Mouse (Mus musculus): ENCODE results near the gene 1700025G04Rik. TPM values are rescaled to one million over a fixed set of nuclear protein-coding genes. Genes with fewer than 3 reads are reported as not detected.

1700025G04Rik gene
- polyA plus RNA-seq, 1 experiment from 2014 or later: 29.3 TPM

DNA sequence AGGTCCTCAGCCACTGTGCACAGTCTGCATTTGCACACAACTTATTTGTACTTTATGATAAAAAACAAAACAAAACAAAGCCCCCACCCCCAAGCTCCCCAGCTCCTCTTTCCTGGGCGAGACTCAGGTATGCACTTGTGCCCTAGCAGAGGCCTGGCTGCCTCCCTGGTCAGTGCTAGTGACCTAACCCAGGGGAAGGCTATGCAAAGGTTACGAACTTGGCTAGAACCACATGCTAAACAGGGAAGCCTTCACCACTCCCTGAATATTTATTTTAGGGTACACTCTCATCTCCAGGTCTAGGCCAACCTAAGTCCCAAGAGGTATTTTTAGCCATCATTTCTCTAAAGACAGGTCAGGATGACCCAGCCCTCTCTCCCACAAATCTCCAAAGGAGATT lies 203.8 kb downstream of the 1700025G04Rik start:
- Histone ChIP-seq H3K4me3 (ENCODE audit: low read depth, low read length) (no peak overlapping the region), H3K9me3 (replicated peaks; ENCODE audit: control insufficient read depth, low read length) (no peaks in the 10 kb centered on the region), H3K4me1 (ENCODE audit: control insufficient read depth, insufficient read depth, low read length) (no peaks in the 10 kb centered on the region), H3K27ac (replicated peaks; ENCODE audit: low read depth, low read length) (no peak overlapping the region), H3K4me2 (ENCODE audit: low read depth, low read length) (no peak overlapping the region), H3K27me3 (ENCODE audit: control insufficient read depth, insufficient read depth, low read length) (no peaks in the 10 kb centered on the region), H3K9ac (replicated peaks; ENCODE audit: low read length) (no peak overlapping the region), H3K36me3 (replicated peaks; ENCODE audit: control insufficient read depth, insufficient read depth, low read depth, low read length) (no peaks in the 10 kb centered on the region)
- WGBS: 83% methylated on average over 2 of the region's 2 CpGs
- DNase-seq (ENCODE audit: low spot score) (no peak), ATAC-seq (replicated peaks; ENCODE audit: insufficient number of reproducible peaks, low FRiP score, low TSS enrichment, low read depth) (no peak)

DNA sequence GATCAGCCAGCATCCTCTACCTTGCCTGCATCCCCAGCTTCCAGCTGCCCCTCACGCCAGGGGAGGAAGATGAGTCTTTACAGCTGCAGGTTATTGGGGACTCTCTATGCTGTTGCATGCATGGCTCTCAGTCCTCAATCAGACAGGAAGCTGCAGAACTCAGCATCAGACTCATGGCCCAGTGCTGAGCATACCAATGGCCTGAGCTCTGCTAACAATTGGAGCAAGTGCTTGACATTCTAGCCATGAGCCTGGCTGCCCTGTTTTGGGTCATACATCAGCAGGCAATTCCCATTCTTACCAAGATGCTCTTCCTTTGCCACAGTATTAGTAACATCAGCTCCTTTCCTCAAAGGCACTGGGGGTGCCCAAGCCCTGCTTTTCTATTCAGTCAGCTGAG lies 208.7 kb downstream of the 1700025G04Rik start:
- ATAC-seq (replicated peaks; ENCODE audit: insufficient number of reproducible peaks, low FRiP score, low TSS enrichment, low read depth) (no peak), DNase-seq (ENCODE audit: low spot score) (no peak)
- WGBS: 68% methylated on average over 1 of the region's 1 CpGs

DNA sequence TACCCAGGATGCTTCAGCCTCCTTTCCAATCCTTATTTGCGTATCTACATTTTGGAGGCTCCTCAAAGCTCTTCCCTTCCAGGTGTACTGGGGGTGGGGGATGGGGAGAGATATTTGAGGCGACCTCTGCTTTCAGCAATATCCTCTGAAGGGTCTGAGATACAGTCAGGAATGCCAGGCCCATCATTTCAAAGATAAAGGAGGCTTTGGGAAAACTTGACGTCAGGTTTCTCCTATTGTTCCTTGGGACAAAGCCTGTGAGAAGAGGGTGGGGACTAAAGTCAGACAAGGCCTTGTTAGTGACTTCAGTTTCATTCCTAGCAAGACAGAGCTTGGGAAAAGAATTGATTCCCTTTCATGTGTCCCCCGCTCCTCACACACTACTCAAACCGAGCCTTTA lies 209.2 kb downstream of the 1700025G04Rik start:
- DNase-seq (ENCODE audit: low spot score) (no peak), ATAC-seq (replicated peaks; ENCODE audit: insufficient number of reproducible peaks, low FRiP score, low TSS enrichment, low read depth) (no peak)
- H3K36me3 ChIP-seq (replicated peaks; ENCODE audit: control insufficient read depth, insufficient read depth, low read depth, low read length): no peaks in the 10 kb centered on the region
- no peaks in the 10 kb centered on the region for H3K4me1 ChIP-seq (ENCODE audit: control insufficient read depth, insufficient read depth, low read length)
- no peak overlapping the region for H3K4me3 ChIP-seq (ENCODE audit: low read depth, low read length)
- no peak overlapping the region for H3K27ac ChIP-seq (replicated peaks; ENCODE audit: low read depth, low read length)
- H3K4me2 ChIP-seq (ENCODE audit: low read depth, low read length): no peak overlapping the region
- 63% methylated on average over 5 of the region's 5 CpGs for whole genome bisulfite sequencing
- H3K9me3 ChIP-seq (replicated peaks; ENCODE audit: control insufficient read depth, low read length): no peaks in the 10 kb centered on the region
- no peaks in the 10 kb centered on the region for H3K27me3 ChIP-seq (ENCODE audit: control insufficient read depth, insufficient read depth, low read length)
- no peak overlapping the region for H3K9ac ChIP-seq (replicated peaks; ENCODE audit: low read length)

More for the DNA sequence above, 208.7 kb downstream of the 1700025G04Rik start:
- Histone ChIP-seq H3K27me3 (ENCODE audit: control insufficient read depth, insufficient read depth, low read length) (no peaks in the 10 kb centered on the region), H3K4me2 (ENCODE audit: low read depth, low read length) (no peak overlapping the region), H3K9ac (replicated peaks; ENCODE audit: low read length) (no peak overlapping the region), H3K4me1 (ENCODE audit: control insufficient read depth, insufficient read depth, low read length) (no peaks in the 10 kb centered on the region), H3K27ac (replicated peaks; ENCODE audit: low read depth, low read length) (no peak overlapping the region), H3K9me3 (replicated peaks; ENCODE audit: control insufficient read depth, low read length) (no peaks in the 10 kb centered on the region), H3K4me3 (ENCODE audit: low read depth, low read length) (no peak overlapping the region), H3K36me3 (replicated peaks; ENCODE audit: control insufficient read depth, insufficient read depth, low read depth, low read length) (no peaks in the 10 kb centered on the region)

DNA sequence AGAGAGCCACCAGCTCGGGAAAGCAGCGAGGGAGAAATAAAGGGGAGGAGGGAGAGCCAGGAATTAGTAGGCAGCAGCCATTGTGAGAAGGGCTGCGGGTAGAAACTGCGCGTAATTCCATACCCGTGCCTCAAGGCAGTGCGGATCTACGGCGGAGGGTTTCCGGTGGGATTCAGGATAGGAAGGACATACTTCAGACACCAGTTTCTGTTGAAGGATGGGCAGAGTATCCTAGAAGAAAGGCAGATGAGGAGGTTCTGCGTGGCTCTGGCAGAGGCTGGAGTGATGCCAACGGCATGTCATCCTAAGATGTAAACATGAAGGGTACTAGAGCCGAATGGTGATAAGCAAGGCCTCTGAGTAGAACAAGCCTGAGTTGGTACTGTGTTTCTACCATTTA lies 210.0 kb downstream of the 1700025G04Rik start:
- no peak overlapping the region for H3K4me2 ChIP-seq (ENCODE audit: low read depth, low read length)
- H3K9ac ChIP-seq (replicated peaks; ENCODE audit: low read length): no peak overlapping the region
- WGBS: 87% methylated on average over 13 of the region's 13 CpGs
- no peaks in the 10 kb centered on the region for H3K4me1 ChIP-seq (ENCODE audit: control insufficient read depth, insufficient read depth, low read length)
- no peak for ATAC-seq (replicated peaks; ENCODE audit: insufficient number of reproducible peaks, low FRiP score, low TSS enrichment, low read depth)
- H3K36me3 ChIP-seq (replicated peaks; ENCODE audit: control insufficient read depth, insufficient read depth, low read depth, low read length): no peaks in the 10 kb centered on the region
- no peak overlapping the region for H3K27ac ChIP-seq (replicated peaks; ENCODE audit: low read depth, low read length)
- no peak for DNase-seq (ENCODE audit: low spot score)
- H3K27me3 ChIP-seq (ENCODE audit: control insufficient read depth, insufficient read depth, low read length): no peaks in the 10 kb centered on the region
- no peak overlapping the region for H3K4me3 ChIP-seq (ENCODE audit: low read depth, low read length)
- no peaks in the 10 kb centered on the region for H3K9me3 ChIP-seq (replicated peaks; ENCODE audit: control insufficient read depth, low read length)

DNA sequence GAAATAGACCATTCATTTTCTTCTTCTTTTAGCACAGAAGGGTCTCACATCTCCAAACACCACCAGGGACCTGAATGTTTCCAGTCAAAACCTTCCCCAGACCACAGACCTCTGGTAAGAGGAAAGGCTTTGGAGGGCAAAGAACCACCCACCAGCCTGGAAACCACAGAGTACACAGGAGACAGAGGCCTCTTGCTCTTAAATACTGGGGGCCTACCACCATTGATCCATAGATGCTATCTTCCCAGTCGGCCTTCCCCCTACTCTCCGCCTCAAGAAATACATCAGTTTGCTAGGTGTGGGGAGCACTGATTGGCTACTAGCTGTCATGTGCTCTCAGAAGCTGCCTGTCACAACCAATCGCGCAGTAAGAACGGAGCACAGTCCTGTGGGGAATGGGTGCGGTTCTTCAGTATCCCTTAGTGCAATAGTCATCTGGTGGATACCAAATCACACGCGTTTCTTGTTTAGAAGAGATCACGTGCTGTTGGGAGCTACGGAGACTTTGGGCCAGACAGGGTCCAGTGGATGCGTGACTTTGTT lies 210.5 kb downstream of the 1700025G04Rik start:
- Histone ChIP-seq H3K9ac (replicated peaks; ENCODE audit: low read length) (no peak overlapping the region), H3K4me2 (ENCODE audit: low read depth, low read length) (no peak overlapping the region), H3K27ac (replicated peaks; ENCODE audit: low read depth, low read length) (no peak overlapping the region), H3K4me3 (ENCODE audit: low read depth, low read length) (no peak overlapping the region), H3K9me3 (replicated peaks; ENCODE audit: control insufficient read depth, low read length) (no peaks in the 10 kb centered on the region), H3K27me3 (ENCODE audit: control insufficient read depth, insufficient read depth, low read length) (no peaks in the 10 kb centered on the region), H3K36me3 (replicated peaks; ENCODE audit: control insufficient read depth, insufficient read depth, low read depth, low read length) (no peaks in the 10 kb centered on the region), H3K4me1 (ENCODE audit: control insufficient read depth, insufficient read depth, low read length) (no peaks in the 10 kb centered on the region)
- 75% methylated on average over 11 of the region's 11 CpGs for WGBS
- no peak for ATAC-seq (replicated peaks; ENCODE audit: insufficient number of reproducible peaks, low FRiP score, low TSS enrichment, low read depth)
- no peak for DNase-seq (ENCODE audit: low spot score)

DNA sequence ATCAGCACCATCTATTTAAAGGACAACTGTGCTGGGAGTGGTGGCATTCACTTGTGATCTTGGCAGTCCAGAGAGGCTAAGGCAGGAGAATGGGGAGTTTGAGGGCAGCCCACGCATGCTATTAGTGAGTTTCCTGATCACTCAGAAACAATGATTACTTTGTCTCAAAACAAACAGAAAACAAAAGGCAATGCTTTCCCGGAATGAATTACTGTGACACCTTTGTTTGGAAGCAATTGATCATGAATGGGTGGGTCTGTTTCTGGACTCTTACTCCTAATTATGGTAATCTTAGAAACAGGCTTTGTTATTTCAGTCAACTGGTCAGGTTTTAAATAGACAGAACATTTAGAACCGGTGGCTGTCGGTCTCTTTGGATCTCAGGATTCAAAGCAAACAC lies 211.5 kb downstream of the 1700025G04Rik start:
- DNase-seq (ENCODE audit: low spot score) (no peak), ATAC-seq (replicated peaks; ENCODE audit: insufficient number of reproducible peaks, low FRiP score, low TSS enrichment, low read depth) (no peak)
- H3K4me3 ChIP-seq (ENCODE audit: low read depth, low read length): no peak overlapping the region
- H3K9me3 ChIP-seq (replicated peaks; ENCODE audit: control insufficient read depth, low read length): no peaks in the 10 kb centered on the region
- no peak overlapping the region for H3K4me2 ChIP-seq (ENCODE audit: low read depth, low read length)
- no peaks in the 10 kb centered on the region for H3K36me3 ChIP-seq (replicated peaks; ENCODE audit: control insufficient read depth, insufficient read depth, low read depth, low read length)
- WGBS: 15% methylated on average over 4 of the region's 4 CpGs
- H3K9ac ChIP-seq (replicated peaks; ENCODE audit: low read length): no peak overlapping the region
- H3K27me3 ChIP-seq (ENCODE audit: control insufficient read depth, insufficient read depth, low read length): no peaks in the 10 kb centered on the region
- no peaks in the 10 kb centered on the region for H3K4me1 ChIP-seq (ENCODE audit: control insufficient read depth, insufficient read depth, low read length)
- no peak overlapping the region for H3K27ac ChIP-seq (replicated peaks; ENCODE audit: low read depth, low read length)

DNA sequence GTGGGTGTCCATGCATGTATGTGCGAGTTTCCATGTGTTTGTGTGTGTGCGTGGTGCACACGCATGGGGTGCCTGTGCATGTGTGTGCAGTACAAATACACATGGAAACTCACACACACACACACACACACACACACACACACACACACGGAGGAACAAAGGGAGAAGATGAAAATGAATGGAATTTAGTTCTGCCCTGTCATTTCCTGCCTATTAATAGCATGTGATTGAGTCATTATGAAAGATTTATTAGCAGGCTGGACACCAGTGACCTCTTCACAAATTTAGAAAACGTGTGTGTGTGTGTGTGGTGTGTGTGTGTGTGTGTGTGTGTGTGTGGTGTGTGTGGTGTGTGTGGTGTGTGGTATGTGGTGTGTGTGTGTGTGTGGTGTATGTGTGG lies 217.0 kb downstream of the 1700025G04Rik start:
- WGBS: 85% methylated on average over 5 of the region's 5 CpGs
- H3K4me2 ChIP-seq (ENCODE audit: low read depth, low read length): no peak overlapping the region

DNA sequence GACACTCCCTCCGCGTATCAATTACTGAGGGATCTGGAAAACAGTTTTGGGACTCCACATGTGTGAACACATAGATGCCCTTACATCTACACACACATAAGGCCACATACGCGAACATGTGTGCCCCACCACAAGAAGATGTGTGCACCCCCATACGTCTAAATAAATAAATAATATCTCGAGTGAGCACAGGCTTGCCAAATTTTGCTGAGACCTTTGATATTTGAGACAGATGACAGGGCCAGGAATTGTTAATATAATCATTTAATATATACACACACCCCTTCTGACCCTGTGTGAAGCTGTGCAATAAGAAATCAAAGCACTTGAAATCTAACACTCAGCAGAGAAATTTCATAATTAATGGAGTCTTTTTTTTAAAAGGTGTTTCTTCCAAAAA lies 225.6 kb downstream of the 1700025G04Rik start:
- Histone ChIP-seq H3K9ac (replicated peaks; ENCODE audit: low read length) (no peak overlapping the region), H3K4me2 (ENCODE audit: low read depth, low read length) (no peak overlapping the region), H3K27ac (replicated peaks; ENCODE audit: low read depth, low read length) (no peak overlapping the region), H3K9me3 (replicated peaks; ENCODE audit: control insufficient read depth, low read length) (no peaks in the 10 kb centered on the region), H3K4me3 (ENCODE audit: low read depth, low read length) (no peak overlapping the region), H3K36me3 (replicated peaks; ENCODE audit: control insufficient read depth, insufficient read depth, low read depth, low read length) (no peaks in the 10 kb centered on the region), H3K4me1 (ENCODE audit: control insufficient read depth, insufficient read depth, low read length) (no peaks in the 10 kb centered on the region), H3K27me3 (ENCODE audit: control insufficient read depth, insufficient read depth, low read length) (no peaks in the 10 kb centered on the region)
- WGBS: 78% methylated on average over 6 of the region's 6 CpGs
- no peak for ATAC-seq (replicated peaks; ENCODE audit: insufficient number of reproducible peaks, low FRiP score, low TSS enrichment, low read depth)
- DNase-seq (ENCODE audit: low spot score): no peak

More for the DNA sequence above, 217.0 kb downstream of the 1700025G04Rik start:
- DNase-seq (ENCODE audit: low spot score): no peak
- Histone ChIP-seq H3K9me3 (replicated peaks; ENCODE audit: control insufficient read depth, low read length) (no peaks in the 10 kb centered on the region), H3K36me3 (replicated peaks; ENCODE audit: control insufficient read depth, insufficient read depth, low read depth, low read length) (no peaks in the 10 kb centered on the region), H3K9ac (replicated peaks; ENCODE audit: low read length) (no peak overlapping the region), H3K27ac (replicated peaks; ENCODE audit: low read depth, low read length) (no peak overlapping the region), H3K4me1 (ENCODE audit: control insufficient read depth, insufficient read depth, low read length) (no peaks in the 10 kb centered on the region), H3K27me3 (ENCODE audit: control insufficient read depth, insufficient read depth, low read length) (no peaks in the 10 kb centered on the region), H3K4me3 (ENCODE audit: low read depth, low read length) (no peak overlapping the region)
- no peak for ATAC-seq (replicated peaks; ENCODE audit: insufficient number of reproducible peaks, low FRiP score, low TSS enrichment, low read depth)

All from embryonic facial prominence, embryonic 11.5 days (tissue).